Mouse (Mus musculus): ENCODE data around the gene S100a7a. TPM values are rescaled to one million over a fixed set of nuclear protein-coding genes. Genes with fewer than 3 reads are reported as not detected.

Gene S100a7a
- total RNA-seq (2021), result 1 to 10 TPM; 1.0 to 1.1 TPM
- long read RNA-seq, experiment 1, partial matches to known transcripts, result 0 of 1 reads
- long read RNA-seq, experiment 1, other reads (novel, unspliced or antisense), result 1 of 1 reads
- long read RNA-seq, experiment 2, result 0 reads

DNA sequence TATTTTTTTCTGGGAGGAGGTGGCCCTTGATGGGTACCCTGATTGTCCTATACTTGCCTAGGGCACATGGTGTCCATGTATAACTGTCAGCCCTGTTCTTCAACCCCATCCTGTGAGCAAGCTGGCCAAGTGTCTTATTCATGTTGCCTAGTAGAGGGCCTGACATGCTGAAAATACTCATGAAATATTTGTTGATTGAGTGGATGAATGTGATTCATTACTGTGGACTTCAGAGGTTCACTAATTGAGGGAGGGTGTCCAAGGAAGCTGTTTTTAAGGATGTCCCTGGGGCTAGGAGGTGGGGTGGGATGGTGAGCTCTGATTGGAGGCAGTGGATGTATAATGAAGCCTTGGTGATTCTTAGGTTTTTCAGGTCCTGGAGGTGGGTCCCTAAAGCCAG is at the start of gene S100a7a:
Gene S100a7a, plus strand, starts transcription at position 301 of the 400 bp plus-strand sequence.
- no peak for DNase-seq (ENCODE audit: low spot score in 2 of 2)

DNA sequence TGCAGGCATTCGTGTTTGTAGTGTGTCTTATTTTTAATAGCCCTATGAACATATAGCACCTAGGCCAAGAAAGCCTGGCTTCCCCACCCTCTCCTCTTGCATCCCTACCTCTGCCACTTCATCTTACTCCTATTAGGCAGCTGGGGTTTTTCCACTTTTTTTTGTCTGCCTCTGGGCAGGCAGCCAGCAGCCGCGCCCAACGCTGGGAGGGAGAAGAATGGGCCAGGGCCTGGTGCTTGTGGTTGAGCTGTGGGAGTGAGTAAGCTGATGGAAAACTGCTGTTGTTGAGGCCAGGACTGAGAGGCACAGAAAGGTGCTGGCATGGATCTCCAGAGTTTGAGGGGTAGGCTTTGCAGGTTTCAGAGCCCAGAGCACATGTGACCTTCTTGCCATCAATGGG is 49.4 kb upstream of the S100a7a start:
- peak in 1 of 2 experiments; percentile 72 for DNase-seq (ENCODE audit: low spot score in 2 of 2)

DNA sequence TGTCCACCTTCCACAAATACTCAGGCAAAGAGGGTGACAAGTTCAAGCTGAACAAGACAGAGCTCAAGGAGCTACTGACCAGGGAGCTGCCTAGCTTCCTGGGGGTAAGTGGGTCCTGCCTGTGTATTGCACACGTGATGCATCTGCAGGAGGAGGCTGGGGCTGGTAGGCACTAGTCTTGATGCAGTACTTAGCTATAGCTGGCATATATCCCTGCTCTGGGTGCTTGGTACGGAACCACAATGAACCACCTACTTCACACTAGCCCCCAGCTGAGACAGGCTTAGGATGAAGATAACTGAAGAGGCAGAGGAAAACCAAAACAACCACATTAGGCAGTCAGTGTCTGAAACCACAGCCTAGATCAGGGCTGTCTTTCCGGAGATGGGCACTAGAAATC is 48.8 kb upstream of the S100a7a start:
- no peak for DNase-seq (ENCODE audit: low spot score in 2 of 2)

DNA sequence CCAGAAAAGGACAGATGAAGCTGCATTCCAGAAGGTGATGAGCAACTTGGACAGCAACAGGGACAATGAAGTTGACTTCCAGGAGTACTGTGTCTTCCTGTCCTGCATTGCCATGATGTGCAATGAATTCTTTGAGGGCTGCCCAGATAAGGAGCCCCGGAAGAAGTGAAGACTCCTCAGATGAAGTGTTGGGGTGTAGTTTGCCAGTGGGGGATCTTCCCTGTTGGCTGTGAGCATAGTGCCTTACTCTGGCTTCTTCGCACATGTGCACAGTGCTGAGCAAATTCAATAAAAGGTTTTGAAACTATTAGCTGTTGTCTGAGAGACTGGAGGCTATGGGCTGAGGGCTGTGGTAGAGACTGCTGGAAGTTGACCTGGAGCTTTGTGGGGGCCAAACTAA is 48.1 kb upstream of the S100a7a start:
- no peak for DNase-seq (ENCODE audit: low spot score in 2 of 2)

DNA sequence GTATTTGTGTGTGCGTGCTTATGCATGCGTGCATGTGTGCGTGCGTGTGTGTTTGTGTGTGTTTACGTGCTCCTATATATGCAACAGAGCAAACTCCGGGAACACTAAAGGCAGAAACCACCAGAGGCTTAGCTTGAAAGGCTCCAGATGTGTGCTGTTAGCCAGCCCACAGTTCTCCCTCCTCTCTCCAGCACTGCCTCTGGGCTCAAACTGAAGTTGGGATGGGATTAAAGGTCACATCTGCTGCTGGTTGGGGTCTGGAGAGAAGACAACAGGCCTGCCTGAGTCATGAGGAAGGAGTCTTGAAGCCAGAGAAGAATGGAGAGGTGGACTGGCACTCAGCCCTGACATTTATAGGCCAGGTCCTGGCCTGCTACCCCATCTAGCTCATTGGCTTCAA is 47.6 kb upstream of the S100a7a start:
- no peak for DNase-seq (ENCODE audit: low spot score in 2 of 2)

DNA sequence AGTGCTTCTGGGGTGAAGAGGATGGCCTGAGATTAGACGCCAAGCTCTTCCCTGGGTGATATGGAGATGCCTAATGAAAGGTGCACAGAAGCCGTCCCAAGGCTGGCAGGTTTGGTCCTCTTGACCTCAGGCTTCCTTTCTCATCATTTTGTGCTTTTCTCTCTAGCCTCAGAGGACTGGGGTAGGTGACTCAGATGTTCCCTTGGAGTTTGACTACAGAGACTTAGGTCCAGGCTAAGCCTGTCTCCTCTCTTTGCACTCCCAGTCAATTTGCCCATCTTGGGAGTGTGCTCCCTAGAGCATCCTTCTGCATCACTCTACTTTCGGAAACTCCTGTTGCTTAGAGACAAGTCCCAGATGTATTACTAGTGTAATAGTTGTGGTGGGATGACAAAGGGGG is 46.5 kb upstream of the S100a7a start:
- DNase-seq (ENCODE audit: low spot score in 2 of 2), result no peak

DNA sequence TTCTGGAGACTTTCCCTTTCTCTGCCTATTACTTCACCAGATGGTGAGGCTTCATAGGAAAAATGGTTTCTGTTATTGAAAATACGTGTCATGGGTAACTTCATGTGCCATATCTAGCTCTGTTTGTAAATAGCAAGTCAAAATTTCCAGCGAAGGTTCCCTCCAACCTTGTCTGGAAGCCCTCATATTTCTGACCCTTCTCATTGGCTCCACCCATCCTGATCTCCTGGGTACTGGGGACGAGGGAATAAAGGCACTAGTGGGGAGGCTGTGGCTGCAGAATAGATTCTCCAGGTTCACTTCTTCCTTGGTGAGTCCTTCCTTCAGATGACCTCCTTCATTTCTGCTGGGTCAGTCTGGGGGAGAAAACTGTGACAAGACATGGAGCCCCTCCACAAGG is 45.6 kb upstream of the S100a7a start, which contains the start of gene S100a5:
Gene S100a5, plus strand, starts transcription at position 301 of the 400 bp plus-strand sequence.
- DNase-seq (ENCODE audit: low spot score in 2 of 2), result no peak

DNA sequence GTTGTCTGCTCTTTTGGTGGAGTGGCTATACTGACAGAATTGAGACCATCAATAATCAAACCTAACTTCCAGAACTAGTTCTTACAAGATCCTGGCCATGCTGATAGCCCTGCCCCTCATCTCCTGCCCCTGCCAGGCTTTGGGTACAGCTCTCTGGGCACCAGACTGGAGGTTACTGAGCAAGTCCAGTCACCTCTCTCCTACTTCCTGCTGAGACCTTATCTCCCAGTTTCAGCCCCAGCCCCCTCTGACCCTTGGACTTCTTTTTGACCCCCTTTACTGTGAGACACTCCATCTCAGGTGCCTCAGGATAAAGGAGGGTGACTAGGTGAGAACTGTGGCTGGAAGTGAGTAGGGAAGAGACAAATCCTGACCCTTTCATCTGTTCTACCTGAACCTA is 44.7 kb upstream of the S100a7a start:
- DNase-seq (ENCODE audit: low spot score in 2 of 2), result no peak

DNA sequence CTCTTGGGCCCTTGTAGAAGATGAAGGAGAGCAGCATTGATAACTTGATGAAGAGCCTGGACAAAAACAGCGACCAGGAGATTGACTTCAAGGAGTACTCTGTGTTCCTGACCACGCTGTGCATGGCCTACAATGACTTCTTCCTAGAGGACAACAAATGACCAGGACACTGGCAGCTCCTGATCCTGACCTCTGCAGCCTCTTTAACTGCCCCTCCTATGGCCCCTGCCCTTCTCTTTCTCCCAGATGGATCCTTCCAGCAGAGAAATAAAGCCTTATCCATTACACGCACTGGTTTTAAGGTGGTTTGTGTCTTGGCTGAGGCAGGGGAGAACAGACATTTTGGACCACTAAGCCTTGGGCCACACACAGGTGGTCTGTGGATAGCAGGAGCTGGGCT is 42.3 kb upstream of the S100a7a start:
- DNase-seq (ENCODE audit: low spot score in 2 of 2), result no peak

DNA sequence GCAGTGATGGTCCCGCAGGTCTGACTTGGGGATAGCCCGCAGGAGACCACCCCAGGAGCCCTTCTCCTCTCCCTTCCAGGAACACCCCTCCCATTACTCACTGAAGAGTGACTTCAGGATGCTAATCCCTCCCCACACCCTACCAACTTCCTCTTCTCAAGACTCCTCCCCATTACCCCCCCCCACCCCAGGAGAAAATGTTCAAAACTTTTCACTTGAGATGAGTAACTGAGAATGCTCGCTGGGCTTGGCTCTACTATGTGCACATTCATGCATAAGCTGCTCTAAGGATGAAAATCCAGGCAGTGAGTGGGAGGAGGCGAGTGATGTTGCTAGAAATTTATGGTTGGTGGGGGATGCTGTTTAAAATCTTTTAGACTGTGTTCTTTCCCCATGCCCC is 41.8 kb upstream of the S100a7a start:
- no peak for DNase-seq (ENCODE audit: low spot score in 2 of 2)

DNA sequence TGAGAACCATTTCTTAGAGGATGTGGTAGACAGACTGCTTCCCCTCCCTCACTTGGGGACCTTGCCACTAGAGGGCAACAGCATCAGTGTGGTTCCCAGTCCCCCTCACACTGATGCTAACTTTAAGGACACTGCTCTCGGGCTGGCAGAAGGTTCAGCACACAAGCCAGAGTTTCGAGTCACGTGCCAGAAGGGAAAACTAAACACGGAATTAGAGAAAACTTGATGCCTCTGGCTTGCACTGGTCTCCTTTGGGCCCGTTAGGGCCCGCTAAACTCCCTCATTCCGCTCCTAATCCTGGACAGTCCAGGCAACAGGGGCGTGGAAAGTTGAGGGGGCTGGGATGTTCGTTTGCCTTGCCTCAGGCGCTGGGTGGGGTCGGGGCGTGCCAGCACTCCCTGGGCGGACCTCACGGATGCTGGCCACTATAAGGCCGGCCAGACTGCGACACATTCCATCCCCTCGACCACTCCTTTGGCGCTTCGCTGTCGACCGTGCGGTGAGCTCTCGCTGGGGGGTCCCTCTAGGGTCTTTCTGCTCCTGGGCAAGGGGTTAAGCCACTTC is 41.0 kb upstream of the S100a7a start, which contains the start of gene S100a6:
Gene S100a6, plus strand, starts transcription at position 155 of the 564 bp plus-strand sequence.
- DNase-seq (ENCODE audit: low spot score in 2 of 2), result peak; percentile 45 to 50

DNA sequence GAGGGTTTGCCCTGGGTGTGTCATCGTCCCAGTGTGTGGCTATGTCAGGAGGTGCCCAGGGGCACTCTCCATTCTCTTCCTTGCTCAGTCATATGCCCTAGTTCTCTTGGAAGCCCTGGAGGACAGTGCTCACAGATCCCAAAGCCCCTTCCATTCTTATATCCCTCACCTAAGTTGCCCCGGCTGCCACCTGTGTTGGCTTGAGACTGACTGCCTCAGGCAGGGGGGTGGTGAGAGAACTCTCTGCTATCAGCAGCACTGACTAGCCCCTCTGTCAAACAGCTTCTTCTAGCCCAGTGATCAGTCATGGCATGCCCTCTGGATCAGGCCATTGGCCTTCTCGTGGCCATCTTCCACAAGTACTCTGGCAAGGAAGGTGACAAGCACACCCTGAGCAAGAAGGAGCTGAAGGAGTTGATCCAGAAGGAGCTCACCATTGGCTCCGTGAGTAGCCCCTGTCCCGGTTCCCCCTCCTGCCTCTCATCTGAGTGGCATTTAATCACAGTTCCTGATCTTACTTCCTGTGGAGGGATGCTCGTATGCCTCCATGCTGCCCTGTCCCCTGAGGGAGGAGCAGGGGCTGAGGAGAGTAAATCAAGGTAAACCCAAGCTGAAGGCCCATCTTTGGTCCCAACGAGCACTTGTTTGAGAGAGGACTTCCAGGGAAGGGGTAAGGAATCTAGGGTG is 40.2 kb upstream of the S100a7a start:
- DNase-seq (ENCODE audit: low spot score in 2 of 2), result no peak

DNA sequence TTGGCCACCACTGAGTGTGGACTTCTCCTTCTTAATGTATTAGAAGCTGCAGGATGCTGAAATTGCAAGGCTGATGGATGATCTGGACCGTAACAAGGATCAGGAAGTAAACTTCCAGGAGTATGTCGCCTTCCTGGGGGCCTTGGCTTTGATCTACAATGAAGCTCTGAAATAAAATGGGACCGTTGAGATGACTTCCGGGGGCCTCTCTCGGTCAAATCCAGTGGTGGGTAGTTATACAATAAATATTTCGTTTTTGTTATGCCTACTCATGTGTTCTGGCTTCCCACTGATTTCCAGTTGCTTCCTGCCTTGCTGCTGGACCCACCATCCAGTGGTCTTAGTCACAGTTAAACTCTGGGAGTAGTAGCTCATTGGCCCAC is 39.7 kb upstream of the S100a7a start:
- DNase-seq (ENCODE audit: low spot score in 2 of 2), result no peak

DNA sequence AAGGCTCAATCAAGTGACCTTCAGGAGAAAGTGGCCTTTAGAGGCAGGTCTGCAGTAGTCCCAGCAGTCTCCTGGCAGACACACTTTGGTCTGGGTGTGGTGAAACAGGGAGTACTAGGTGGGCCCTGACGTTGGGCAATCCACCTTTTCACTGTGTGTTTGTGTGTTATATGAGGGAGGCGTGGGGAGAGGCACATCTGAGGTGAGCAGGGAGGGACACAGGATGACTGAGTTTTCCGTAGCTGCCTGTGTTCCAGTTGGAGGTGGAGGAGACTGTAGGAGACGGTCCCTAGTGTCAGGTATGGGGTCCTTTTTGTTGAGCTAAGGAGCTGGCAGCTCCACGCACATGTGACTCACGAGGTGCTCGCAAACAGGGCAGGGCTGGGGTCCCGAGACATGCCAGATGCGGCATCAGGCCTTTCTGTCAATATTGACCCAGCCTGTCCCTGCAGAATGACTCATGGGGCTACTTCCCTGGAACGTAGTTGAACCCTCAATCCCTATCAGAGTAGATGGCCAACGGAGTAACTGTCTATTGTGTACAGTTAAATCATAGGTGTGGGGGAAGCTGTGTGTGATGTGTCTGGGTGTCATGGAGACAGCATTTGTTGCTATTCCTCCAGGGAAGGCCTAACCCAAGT is 39.1 kb upstream of the S100a7a start:
- DNase-seq (ENCODE audit: low spot score in 2 of 2), result no peak

DNA sequence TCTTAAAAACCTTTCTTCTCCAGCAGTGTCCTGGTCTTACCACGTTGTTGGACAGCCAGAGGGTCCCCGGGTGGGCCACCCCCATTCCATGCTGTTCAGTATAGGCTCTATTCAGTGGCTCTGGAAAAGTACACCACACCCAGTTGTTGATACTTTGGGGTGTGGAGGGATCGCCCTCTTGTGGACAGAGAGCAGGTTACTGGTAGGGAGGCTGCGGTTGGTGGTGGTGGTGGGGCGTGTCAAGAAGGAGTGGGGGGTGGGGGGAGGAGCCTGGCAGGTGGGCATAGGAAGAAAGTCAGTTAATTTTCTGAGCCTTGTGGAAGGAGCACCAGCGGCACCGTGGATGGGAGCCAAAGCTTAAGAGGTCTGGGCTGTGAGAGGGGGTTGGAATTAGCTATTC is 38.4 kb upstream of the S100a7a start:
- peak; percentile 68 to 73 for DNase-seq (ENCODE audit: low spot score in 2 of 2)

DNA sequence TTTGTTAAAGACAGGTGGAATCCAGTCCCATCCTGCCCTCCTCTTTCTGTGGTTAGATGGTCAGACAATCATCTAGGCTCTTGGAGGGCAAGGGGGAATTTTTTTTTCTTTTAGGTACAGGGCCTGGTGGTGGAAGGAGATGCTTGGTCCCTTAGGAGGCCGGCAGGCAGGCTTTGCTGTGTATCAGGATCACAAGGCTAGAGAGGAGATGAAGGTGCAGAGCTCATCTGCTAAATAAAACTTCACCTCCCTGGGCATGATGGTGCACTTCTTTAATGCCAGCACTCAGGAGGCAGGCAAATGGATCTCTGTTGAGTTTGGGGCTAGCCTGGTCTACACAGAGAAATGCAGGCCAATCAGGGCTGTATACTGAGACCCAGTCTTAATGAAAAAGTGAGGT is 37.9 kb upstream of the S100a7a start:
- DNase-seq (ENCODE audit: low spot score in 2 of 2), result no peak

DNA sequence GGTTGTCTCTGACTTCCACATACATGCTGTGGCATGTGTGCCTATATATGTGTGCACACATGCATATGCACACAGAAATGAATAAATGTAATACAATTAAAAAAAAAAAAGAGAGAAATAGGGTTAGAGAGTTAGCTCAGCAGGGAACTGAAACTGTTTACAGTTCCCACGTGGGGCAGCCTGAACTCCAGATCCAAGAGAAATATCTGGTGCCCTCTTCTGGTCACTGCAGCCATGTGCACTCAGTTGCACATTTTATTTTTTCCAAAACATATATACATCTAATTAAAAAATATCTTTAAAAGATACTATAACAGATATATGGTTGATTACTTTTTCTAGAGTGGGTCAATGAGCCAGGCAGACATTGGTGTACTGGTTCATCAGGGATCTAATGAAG is 36.2 kb upstream of the S100a7a start:
- no peak for DNase-seq (ENCODE audit: low spot score in 2 of 2)

DNA sequence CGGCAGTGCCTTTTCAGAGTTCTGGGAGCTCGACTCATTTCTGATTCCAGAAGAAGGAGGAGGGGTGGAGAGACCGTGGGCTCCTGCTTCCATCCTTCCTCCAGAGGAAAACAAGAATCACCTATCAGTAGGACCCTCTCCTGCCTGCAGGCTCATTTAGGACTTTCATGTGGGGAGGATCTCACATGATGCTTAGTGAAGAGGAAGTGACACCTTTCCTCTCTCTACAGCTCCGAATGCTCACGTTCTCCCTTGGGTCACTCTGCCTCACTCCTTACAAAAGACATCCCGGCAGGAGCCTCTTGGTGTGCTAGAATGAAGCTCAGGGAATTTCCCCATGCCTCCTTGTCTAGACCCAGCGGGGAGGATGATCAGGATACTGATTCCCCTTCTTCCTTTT is 32.3 kb upstream of the S100a7a start:
- DNase-seq (ENCODE audit: low spot score in 2 of 2), result no peak

DNA sequence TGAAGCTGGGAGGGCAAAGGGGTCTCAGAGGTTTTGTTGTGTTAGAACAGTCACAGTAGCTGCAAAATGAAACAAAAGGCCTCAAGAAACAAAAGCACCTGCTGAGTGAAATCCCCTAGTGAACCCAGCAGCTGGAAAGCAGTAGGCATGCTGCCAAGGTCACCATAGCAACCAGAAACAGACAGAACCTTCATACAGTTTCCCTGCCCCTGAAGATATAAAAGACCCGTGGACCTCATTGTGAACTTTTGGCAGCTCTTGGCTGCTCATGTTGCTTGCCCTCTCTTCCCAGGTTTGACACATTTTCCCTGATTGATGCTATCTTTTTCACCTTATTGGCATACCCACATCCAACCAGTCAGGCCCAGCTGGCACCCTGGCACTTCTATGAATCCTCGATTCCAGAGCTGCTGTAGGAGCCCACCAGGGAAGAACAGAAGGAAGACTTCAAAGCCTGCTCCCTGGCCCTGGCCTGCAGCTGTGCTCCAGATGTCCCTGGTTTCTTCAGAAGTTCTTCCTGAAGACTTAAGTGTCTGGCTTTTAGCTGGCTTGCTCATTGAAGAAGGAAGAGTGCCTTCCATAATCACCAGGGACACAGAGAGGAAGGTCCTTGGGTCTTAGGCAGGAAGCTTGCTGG is 30.3 kb upstream of the S100a7a start:
- no peak for DNase-seq (ENCODE audit: low spot score in 2 of 2)

DNA sequence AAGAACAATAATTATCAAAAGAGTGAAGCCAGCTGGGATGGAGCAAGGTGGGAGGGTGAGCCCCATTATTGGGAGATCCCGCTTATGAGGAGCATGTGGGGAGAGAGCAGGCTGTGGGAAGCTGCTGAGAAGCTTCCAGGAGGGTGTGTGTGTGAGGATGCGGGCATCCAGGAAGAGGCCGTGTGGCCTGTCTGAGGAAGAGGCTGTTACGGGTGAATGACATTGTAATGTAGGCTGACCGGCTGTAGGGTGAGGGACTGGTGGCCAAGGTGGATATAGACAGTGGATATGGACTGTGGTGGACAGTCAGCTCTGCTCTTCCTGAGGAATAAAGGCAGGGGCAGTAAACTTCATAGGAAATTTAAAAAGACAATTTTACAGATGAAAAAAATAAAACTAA is 28.3 kb upstream of the S100a7a start:
- no peak for DNase-seq (ENCODE audit: low spot score in 2 of 2)

DNA sequence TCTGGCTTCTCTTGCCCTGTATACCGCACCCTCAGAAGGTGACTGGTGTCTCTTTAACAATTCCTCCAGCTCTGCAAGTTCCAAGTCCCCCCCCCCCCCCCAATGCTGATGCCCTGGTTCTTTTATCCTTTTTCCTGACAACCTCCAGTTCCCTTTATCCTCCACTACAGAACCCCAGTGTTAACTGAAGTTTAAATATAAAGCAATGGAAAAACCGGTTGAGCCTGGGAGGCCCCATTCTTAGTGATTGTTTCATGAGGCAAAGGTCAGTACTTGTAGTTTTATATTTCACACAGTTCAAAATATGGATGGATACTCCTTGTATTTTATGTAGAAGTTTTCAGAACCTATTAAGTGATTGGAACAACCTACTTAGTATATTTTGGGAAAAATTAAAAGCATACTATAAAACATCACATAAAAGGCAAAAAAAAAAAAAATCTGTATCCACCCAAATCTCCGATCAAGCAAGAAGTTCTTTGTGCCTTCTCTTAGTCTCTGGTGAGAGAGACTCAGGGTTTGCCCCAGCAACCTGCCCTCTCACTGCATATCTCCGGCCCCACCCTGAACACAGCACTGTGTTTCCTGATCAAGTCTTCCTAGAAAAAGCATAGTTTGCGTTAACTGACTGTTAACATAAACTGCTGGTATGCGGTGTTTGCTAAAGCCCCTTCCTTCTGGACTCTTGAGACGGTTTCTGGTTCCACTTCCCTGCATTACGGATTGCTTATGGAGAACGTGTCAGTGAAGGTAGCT is 27.4 kb upstream of the S100a7a start:
- DNase-seq (ENCODE audit: low spot score in 2 of 2), result no peak

Measured in left cerebral cortex, adult 18-20 months (tissue).